Comparison of ENCODE assay signal across 12 mouse cellular contexts in the genomic region with DNA sequence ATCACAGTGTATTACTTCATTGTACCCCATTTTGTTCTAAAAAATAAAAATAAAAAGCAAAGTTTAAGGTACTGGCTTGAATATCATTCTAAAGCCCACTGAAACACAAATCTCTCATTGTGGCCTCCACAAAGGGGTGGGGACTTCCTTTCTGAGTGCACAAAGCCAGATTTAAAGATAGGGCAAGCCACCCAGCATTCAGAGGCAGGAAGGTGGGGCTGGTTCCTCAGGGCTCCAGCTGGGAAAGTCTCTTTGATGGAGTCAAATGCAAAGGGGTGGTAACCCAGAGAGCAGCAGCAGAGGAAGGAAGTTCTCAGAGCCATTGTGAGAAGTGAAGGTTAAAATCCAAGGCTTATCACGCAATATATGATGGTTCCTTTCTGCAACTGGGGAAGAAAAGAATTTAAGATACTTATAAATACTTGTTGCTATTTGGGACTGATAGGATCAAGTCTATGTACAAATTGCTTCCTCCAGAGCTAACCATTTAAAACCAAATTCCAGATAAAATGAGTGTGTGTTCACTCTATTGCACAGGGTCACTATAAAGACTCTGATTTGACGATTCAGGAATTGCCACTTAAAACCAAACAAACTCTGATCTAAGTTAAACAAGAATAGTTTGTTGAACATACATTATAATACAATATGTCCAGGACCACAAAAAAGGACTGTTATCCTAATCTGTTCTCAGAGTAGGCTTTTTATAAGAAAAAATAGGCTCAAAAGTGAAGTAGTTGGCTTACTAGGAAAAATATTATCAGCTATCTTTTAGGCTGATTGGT.
A peak's percentile ranks its signal among the peaks of the same experiment; 100 is the strongest.
DNase-seq lines count a peak whose midpoint lies in the region; ATAC-seq and TF ChIP-seq lines count a peak whose summit lies in the region.
"Had no signal": no experiment of that assay in that cellular context is flagged by ENCODE, and none has a peak within 500 bp of the region (broad histone marks: within the 10 kb centered on the region; RNA-seq: fewer than 3 reads in every experiment).

No protein-coding gene starts in this region.

- no peak for ATAC-seq in CD4-positive, CD25-positive, alpha-beta regulatory T cell, adult 4 months
- ATAC-seq in megakaryocyte-erythroid progenitor cell, adult 5-6 weeks (replicated peaks; ENCODE audit: low FRiP score, low TSS enrichment, poor library complexity, severe bottlenecking) = peak; percentile 61; the same call in 1 of the 2 replicates
- ATAC-seq in hindbrain, postnatal 0 days = no peak
- ATAC-seq: hindbrain, embryonic 16.5 days had no signal

- H3K4me1 ChIP-seq in hindbrain, postnatal 0 days (ENCODE audit: insufficient read depth, low read length) = no peaks in the 10 kb centered on the region

- TF ChIP-seq CTCF in left cerebral cortex, adult 2 months (IDR thresholded peaks at IDR 0.05) = no peak
- TF ChIP-seq CTCF in hindbrain, postnatal 0 days (IDR thresholded peaks at IDR 0.05; ENCODE audit: low read depth) = no peak

- H3K9me3 ChIP-seq in hindbrain, postnatal 0 days (ENCODE audit: low read length) = no peaks in the 10 kb centered on the region
- H3K9me3 ChIP-seq: midbrain, embryonic 12.5 days had no signal

- intact Hi-C loops in left cerebral cortex, adult 2 months (cut with DNase I) = no loop called here
- intact Hi-C loops in heart, postnatal 25 days (cut with DNase I) = no loop called here

- 53% methylated on average over 2 of the region's 2 CpGs for whole genome bisulfite sequencing in hindbrain, postnatal 0 days

- H3K9ac ChIP-seq in hindbrain, postnatal 0 days (replicated peaks; ENCODE audit: low read length) = no peak overlapping the region
- H3K9ac ChIP-seq: midbrain, embryonic 12.5 days had no signal

- no peak overlapping the region for H3K4me2 ChIP-seq in hindbrain, postnatal 0 days (ENCODE audit: low read depth, low read length)
- H3K4me2 ChIP-seq: liver, embryonic 11.5 days; midbrain, embryonic 12.5 days had no signal

- H3K4me3 ChIP-seq in left cerebral cortex, adult 2 months = no peak overlapping the region
- H3K4me3 ChIP-seq in hindbrain, postnatal 0 days (ENCODE audit: low read length) = no peak overlapping the region
- H3K4me3 ChIP-seq: midbrain, embryonic 12.5 days had no signal

- peak overlapping the region; percentile 47; the same call in 1 of the 2 replicates for H3K27ac ChIP-seq in left cerebral cortex, adult 2 months
- H3K27ac ChIP-seq in hindbrain, postnatal 0 days = no peak overlapping the region
- H3K27ac ChIP-seq: midbrain, embryonic 12.5 days had no signal

- no peaks in the 10 kb centered on the region for H3K36me3 ChIP-seq in hindbrain, postnatal 0 days (ENCODE audit: insufficient read depth, low read length)
- H3K36me3 ChIP-seq: midbrain, embryonic 12.5 days had no signal

- H3K27me3 ChIP-seq in hindbrain, postnatal 0 days (ENCODE audit: insufficient read depth, low read length) = no peaks in the 10 kb centered on the region
- H3K27me3 ChIP-seq: midbrain, embryonic 12.5 days had no signal

- peak; percentile 5 for DNase-seq in CD4-positive, CD25-positive, alpha-beta regulatory T cell, adult 2 months (ENCODE audit: low read depth, low spot score)
- DNase-seq in left cerebral cortex, adult 2 months (ENCODE audit: extremely low spot score in 1 of 2, low spot score in 2 of 2) = no peak
- DNase-seq in left cerebral cortex, adult 8-10 months (ENCODE audit: low spot score in 2 of 2) = no peak
- peak; percentile 10 for DNase-seq in heart, postnatal 25 days (ENCODE audit: low spot score)
- DNase-seq in hindbrain, postnatal 0 days (ENCODE audit: low spot score) = no peak
- DNase-seq in layer of hippocampus, adult 8-10 months (ENCODE audit: low spot score in 2 of 2) = no peak
- DNase-seq: gastrocnemius, postnatal 14 days had no signal

Comparison
In these comparisons a context has a peak if more than half of its experiments do, and no peak if none do; other contexts are left out.
1. DNase-seq: peak in CD4-positive, CD25-positive, alpha-beta regulatory T cell, adult 2 months (single experiment) and heart, postnatal 25 days (single experiment); none in left cerebral cortex, adult 2 months (0 of 2), left cerebral cortex, adult 8-10 months (0 of 2), hindbrain, postnatal 0 days (single experiment) and layer of hippocampus, adult 8-10 months (0 of 2).